13 mouse cellular contexts compared by ENCODE assay signal in genomic region chr1:159678221-159678935, GRCm38 (mm10).
DNase-seq lines count a peak whose midpoint lies in the region; ATAC-seq lines count a peak whose summit lies in the region.
"Had no signal": no experiment of that assay in that cellular context is flagged by ENCODE, and none has a peak within 500 bp of the region (broad histone marks: within the 10 kb centered on the region; RNA-seq: fewer than 3 reads in every experiment).

No protein-coding gene starts in this region.

- no peaks in the 10 kb centered on the region for H3K36me3 ChIP-seq in heart, embryonic 10.5 days
- H3K36me3 ChIP-seq: liver, embryonic 12.5 days had no signal

- H3K27ac ChIP-seq in heart, embryonic 10.5 days, result no peak overlapping the region
- H3K27ac ChIP-seq: liver, embryonic 12.5 days had no signal

- 70% methylated on average over 10 of the region's 10 CpGs for WGBS in heart, embryonic 10.5 days

- DNase-seq in heart, adult 9 months (ENCODE audit: low spot score in 2 of 2), result peak; percentile 39 to 47
- DNase-seq in heart, embryonic 10.5 days (ENCODE audit: low spot score), result no peak
- peak; percentile 78 for DNase-seq in cerebellum, adult 11 months
- peak; percentile 79 to 92 for DNase-seq in cerebellum, postnatal 14 days
- DNase-seq in lung, postnatal 14 days, result peak; percentile 20
- DNase-seq in embryo, embryonic 10.5 days (ENCODE audit: low spot score), result no peak
- no peak for DNase-seq in embryo, embryonic 10 days (ENCODE audit: low spot score)
- DNase-seq: adrenal gland, postnatal 14 days had no signal

- no peak for ATAC-seq in megakaryocyte, adult 5-6 weeks (ENCODE audit: poor library complexity, severe bottlenecking)
- ATAC-seq: inflammation-experienced regulatory T-cells, adult 6 months; liver, embryonic 12.5 days had no signal

- no peak overlapping the region for H3K4me3 ChIP-seq in heart, embryonic 10.5 days
- H3K4me3 ChIP-seq: liver, embryonic 12.5 days; megakaryocyte, embryonic 14.5 days; myocyte had no signal

- no peaks in the 10 kb centered on the region for H3K27me3 ChIP-seq in heart, embryonic 10.5 days (ENCODE audit: insufficient read depth, poor library complexity, severe bottlenecking)
- H3K27me3 ChIP-seq: liver, embryonic 12.5 days had no signal

- H3K4me1 ChIP-seq in heart, embryonic 10.5 days, result no peaks in the 10 kb centered on the region
- H3K4me1 ChIP-seq: liver, embryonic 12.5 days; megakaryocyte, embryonic 14.5 days had no signal

- H3K9me3 ChIP-seq in heart, embryonic 10.5 days, result no peaks in the 10 kb centered on the region
- H3K9me3 ChIP-seq: liver, embryonic 12.5 days; megakaryocyte, embryonic 14.5 days had no signal

Comparison
In these comparisons a context has a peak if more than half of its experiments do, and no peak if none do; other contexts are left out.
1. DNase-seq: peak in heart, adult 9 months (2 of 2), cerebellum, adult 11 months (single experiment), cerebellum, postnatal 14 days (2 of 2) and lung, postnatal 14 days (single experiment); none in heart, embryonic 10.5 days (single experiment), embryo, embryonic 10.5 days (single experiment) and embryo, embryonic 10 days (single experiment).